Mouse (Mus musculus): ENCODE measurements around the gene Stim1. TPM values are rescaled to one million over a fixed set of nuclear protein-coding genes. Genes with fewer than 3 reads are reported as not detected.

Stim1 gene
- total RNA-seq, 1 experiment, result 22.4 TPM

DNA sequence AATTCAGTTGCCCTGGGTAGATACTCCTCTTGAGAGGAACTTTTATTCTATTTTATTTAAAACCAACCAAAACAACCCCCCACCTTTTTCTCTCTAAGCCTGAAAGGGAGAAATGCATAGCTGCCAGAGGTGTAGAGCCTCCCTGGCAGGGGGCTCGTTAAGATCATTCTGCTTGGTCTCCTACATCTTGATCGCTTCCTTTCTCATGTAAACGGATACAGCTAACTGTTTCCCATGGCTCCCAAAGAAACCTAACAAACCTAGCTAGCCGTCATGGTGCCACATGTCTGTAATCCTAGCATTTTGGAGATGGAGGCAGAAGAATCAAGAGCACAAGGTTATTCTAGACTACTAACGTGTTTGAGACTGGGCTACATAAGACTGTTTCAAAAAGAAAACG lies 148.2 kb downstream of the Stim1 start:
- peaks cover 3 to 5% of the 10 kb centered on the region in 2 experiments; a peak in 2 of 4 replicates for H3K4me1 ChIP-seq (ENCODE audit: control insufficient read depth in 2 of 2, insufficient read depth in 2 of 2, low read length in 2 of 2, poor library complexity in 1 of 2)
- TF ChIP-seq ZNF384 (IDR thresholded peaks at IDR 0.05; ENCODE audit: low read depth, low read length) (no peak), CHD2 (IDR thresholded peaks at IDR 0.05; ENCODE audit: low read depth, low read length) (0 out of 2 replicates have a peak, but pooled peaks have one; percentile 49)
- no peaks in the 10 kb centered on the region for H3K36me3 ChIP-seq (ENCODE audit: control insufficient read depth, insufficient read depth, low read length, poor library complexity, severe bottlenecking)
- DNase-seq (ENCODE audit: low read depth, low spot score), result peak; percentile 66
- H3K4me3 ChIP-seq (ENCODE audit: insufficient read depth in 1 of 2, low read depth in 1 of 2, low read length in 2 of 2, poor library complexity in 1 of 2, severe bottlenecking in 1 of 2), result no peak overlapping the region
- no peaks in the 10 kb centered on the region for H3K9me3 ChIP-seq (ENCODE audit: control insufficient read depth, insufficient read depth, low read depth, low read length)
- H3K27ac ChIP-seq (ENCODE audit: insufficient read depth, low read depth, low read length, poor library complexity, severe bottlenecking), result no peak overlapping the region
- in situ Hi-C loops (cut with MboI; ENCODE audit: low sequenced_read_pairs in 2 of 2, unreplicated experiment in 2 of 2), result no loop called here
- H3K9ac ChIP-seq (ENCODE audit: insufficient read depth, low read depth, low read length, poor library complexity, severe bottlenecking), result no peak overlapping the region

DNA sequence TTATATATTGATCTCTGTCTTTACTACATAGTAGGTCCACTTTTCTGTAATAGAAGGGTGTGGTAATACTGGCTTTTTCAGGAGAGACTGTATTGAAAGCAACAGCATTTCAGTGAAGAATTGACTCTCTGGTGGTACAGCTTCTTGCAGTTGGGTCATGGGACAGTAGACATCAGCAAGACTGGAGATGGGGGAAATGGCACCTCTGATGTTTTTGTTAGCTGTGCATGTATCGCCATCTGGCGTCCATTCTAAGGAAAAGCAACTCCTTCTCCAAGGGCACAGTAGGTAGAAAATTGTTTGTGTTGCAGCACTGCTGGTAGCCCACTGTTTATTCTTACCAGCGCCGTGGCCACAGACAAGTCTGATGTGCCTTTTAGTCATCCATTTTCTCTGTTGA lies 149.8 kb downstream of the Stim1 start:
- in situ Hi-C loops (cut with MboI; ENCODE audit: low sequenced_read_pairs in 2 of 2, unreplicated experiment in 2 of 2), result no loop called here
- no peaks in the 10 kb centered on the region for H3K36me3 ChIP-seq (ENCODE audit: control insufficient read depth, insufficient read depth, low read length, poor library complexity, severe bottlenecking)
- no peak overlapping the region for H3K9ac ChIP-seq (ENCODE audit: insufficient read depth, low read depth, low read length, poor library complexity, severe bottlenecking)
- H3K4me1 ChIP-seq (ENCODE audit: control insufficient read depth in 2 of 2, insufficient read depth in 2 of 2, low read length in 2 of 2, poor library complexity in 1 of 2), result peaks cover 3 to 5% of the 10 kb centered on the region in 2 experiments; a peak in 2 of 4 replicates
- no peak overlapping the region for H3K4me3 ChIP-seq (ENCODE audit: insufficient read depth in 1 of 2, low read depth in 1 of 2, low read length in 2 of 2, poor library complexity in 1 of 2, severe bottlenecking in 1 of 2)
- no peaks in the 10 kb centered on the region for H3K9me3 ChIP-seq (ENCODE audit: control insufficient read depth, insufficient read depth, low read depth, low read length)
- DNase-seq (ENCODE audit: low read depth, low spot score), result peak; percentile 68
- TF ChIP-seq ZC3H11A (IDR thresholded peaks at IDR 0.05; ENCODE audit: borderline replicate concordance, low read depth, low read length) (peak; percentile 96), HCFC1 (IDR thresholded peaks at IDR 0.05; ENCODE audit: borderline replicate concordance, insufficient read depth, low read length) (no peak)
- no peak overlapping the region for H3K27ac ChIP-seq (ENCODE audit: insufficient read depth, low read depth, low read length, poor library complexity, severe bottlenecking)

DNA sequence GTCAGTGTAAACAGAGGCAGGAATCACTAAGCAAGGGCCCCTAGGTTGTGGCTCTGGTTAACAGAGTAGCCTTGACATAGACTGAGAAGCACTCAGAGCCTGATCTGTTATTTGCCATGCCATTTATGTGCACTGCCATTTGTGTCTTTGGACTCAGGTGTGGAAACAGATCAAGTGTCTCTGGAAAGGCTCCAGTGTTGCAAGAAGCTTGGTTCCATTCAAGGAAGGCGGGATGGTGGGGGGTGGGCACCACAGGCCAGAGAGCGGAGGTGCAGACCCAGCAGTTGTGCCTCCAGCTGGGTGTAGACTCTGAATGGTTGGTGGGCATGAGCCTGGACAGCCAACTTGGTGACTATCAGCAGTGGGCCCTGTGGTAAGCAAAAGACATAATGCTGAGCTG lies 154.4 kb downstream of the Stim1 start:
- no peak overlapping the region for H3K27ac ChIP-seq (ENCODE audit: insufficient read depth, low read depth, low read length, poor library complexity, severe bottlenecking)
- TF ChIP-seq CHD2 (IDR thresholded peaks at IDR 0.05; ENCODE audit: low read depth, low read length) (no peak), ZNF384 (IDR thresholded peaks at IDR 0.05; ENCODE audit: low read depth, low read length) (no peak), ZC3H11A (IDR thresholded peaks at IDR 0.05; ENCODE audit: borderline replicate concordance, low read depth, low read length) (no peak), MAFK (IDR thresholded peaks at IDR 0.05; ENCODE audit: insufficient read depth, low read depth, low read length) (no peak), HCFC1 (IDR thresholded peaks at IDR 0.05; ENCODE audit: borderline replicate concordance, insufficient read depth, low read length) (no peak)
- no peaks in the 10 kb centered on the region for H3K36me3 ChIP-seq (ENCODE audit: control insufficient read depth, insufficient read depth, low read length, poor library complexity, severe bottlenecking)
- in situ Hi-C loops (cut with MboI; ENCODE audit: low sequenced_read_pairs in 2 of 2, unreplicated experiment in 2 of 2), result loop anchor here in 1 of 2 experiments (10.0 kb wide), 1 partner anchor 167 kb away; the partner anchor contains the start of gene Rhog
- no peak overlapping the region for H3K9ac ChIP-seq (ENCODE audit: insufficient read depth, low read depth, low read length, poor library complexity, severe bottlenecking)
- no peaks in the 10 kb centered on the region for H3K9me3 ChIP-seq (ENCODE audit: control insufficient read depth, insufficient read depth, low read depth, low read length)
- DNase-seq (ENCODE audit: low read depth, low spot score), result no peak
- no peak overlapping the region for H3K4me3 ChIP-seq (ENCODE audit: insufficient read depth in 1 of 2, low read depth in 1 of 2, low read length in 2 of 2, poor library complexity in 1 of 2, severe bottlenecking in 1 of 2)
- H3K4me1 ChIP-seq (ENCODE audit: control insufficient read depth in 2 of 2, insufficient read depth in 2 of 2, low read length in 2 of 2, poor library complexity in 1 of 2), result peaks cover 2 to 5% of the 10 kb centered on the region in 2 experiments; a peak in 2 of 4 replicates

DNA sequence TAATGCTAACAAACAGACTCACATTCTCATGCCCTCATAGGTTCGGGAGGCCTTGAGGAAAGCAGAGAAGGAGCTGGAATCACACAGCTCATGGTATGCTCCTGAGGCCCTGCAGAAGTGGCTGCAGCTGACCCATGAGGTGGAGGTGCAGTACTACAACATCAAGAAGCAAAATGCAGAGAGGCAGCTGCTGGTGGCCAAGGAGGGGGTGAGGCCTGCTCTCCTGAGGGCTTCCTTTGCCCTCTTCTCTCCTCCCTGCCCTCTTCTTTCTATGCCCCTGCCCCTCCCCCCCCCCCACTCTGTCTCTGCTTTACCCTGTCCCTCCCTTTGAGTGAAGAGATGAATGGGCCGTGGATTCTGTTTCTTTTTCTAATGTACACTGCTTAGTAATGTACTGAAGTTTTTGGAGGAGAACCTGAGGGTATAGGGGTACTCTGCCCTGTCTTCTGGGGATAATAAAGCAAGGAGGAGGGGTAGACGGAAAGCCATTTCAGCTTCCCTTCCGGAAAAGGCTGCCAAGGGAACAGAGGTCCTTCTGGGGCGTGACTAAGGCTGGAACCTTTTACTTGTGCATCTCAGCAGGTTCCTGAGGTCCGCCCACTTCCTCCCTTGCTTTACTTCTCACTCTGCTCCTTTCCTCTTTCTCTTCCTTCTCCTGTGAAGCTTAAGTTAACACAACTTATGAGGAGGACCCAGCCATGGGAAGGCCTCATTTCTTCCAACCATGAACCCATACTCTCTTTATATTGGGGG lies 158.5 kb downstream of the Stim1 start:
- TF ChIP-seq MAFK (IDR thresholded peaks at IDR 0.05; ENCODE audit: insufficient read depth, low read depth, low read length) (no peak), CHD2 (IDR thresholded peaks at IDR 0.05; ENCODE audit: low read depth, low read length) (no peak), HCFC1 (IDR thresholded peaks at IDR 0.05; ENCODE audit: borderline replicate concordance, insufficient read depth, low read length) (no peak), ZNF384 (IDR thresholded peaks at IDR 0.05; ENCODE audit: low read depth, low read length) (no peak), ZC3H11A (IDR thresholded peaks at IDR 0.05; ENCODE audit: borderline replicate concordance, low read depth, low read length) (no peak)
- H3K4me1 ChIP-seq (ENCODE audit: control insufficient read depth in 2 of 2, insufficient read depth in 2 of 2, low read length in 2 of 2, poor library complexity in 1 of 2), result peaks cover 0 to 6% of the 10 kb centered on the region in 2 experiments; a peak in 1 of 4 replicates
- no peaks in the 10 kb centered on the region for H3K9me3 ChIP-seq (ENCODE audit: control insufficient read depth, insufficient read depth, low read depth, low read length)
- in situ Hi-C loops (cut with MboI; ENCODE audit: low sequenced_read_pairs in 2 of 2, unreplicated experiment in 2 of 2), result loop anchor here in 1 of 2 experiments (10.0 kb wide), 1 partner anchor 171 kb away; the partner anchor contains the start of gene Rhog
- DNase-seq (ENCODE audit: low read depth, low spot score), result no peak
- H3K36me3 ChIP-seq (ENCODE audit: control insufficient read depth, insufficient read depth, low read length, poor library complexity, severe bottlenecking), result peaks cover 3% of the 10 kb centered on the region; the same call in 1 of the 2 replicates
- no peak overlapping the region for H3K4me3 ChIP-seq (ENCODE audit: insufficient read depth in 1 of 2, low read depth in 1 of 2, low read length in 2 of 2, poor library complexity in 1 of 2, severe bottlenecking in 1 of 2)
- no peak overlapping the region for H3K9ac ChIP-seq (ENCODE audit: insufficient read depth, low read depth, low read length, poor library complexity, severe bottlenecking)
- H3K27ac ChIP-seq (ENCODE audit: insufficient read depth, low read depth, low read length, poor library complexity, severe bottlenecking), result no peak overlapping the region

All from ES-E14 (cell line).